ENCODE assay signal across 26 mouse cellular contexts in the genomic region with DNA sequence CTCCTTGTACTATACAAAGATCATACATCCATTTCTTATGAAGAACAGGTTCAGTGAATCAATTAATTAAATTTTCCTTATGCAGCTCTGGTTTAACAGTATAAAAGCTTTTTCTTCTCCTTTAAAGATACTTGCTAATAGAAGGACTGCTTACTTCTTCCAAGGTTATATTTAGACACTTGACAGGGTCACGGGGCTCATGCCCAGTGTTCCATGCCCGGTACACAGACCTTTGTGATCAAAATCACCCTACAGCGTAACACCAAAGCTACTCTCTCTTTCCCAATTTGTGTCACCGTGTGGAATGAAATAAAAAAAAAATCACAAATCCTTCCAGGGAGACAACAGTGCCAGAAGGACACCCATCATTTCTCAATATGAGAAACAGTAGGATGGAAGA. TPM values are rescaled to one million over a fixed set of nuclear protein-coding genes. Genes with fewer than 3 reads are reported as not detected.
"Had no signal": no experiment of that assay in that cellular context is flagged by ENCODE, and none has a peak within 500 bp of the region (broad histone marks: within the 10 kb centered on the region; RNA-seq: fewer than 3 reads in every experiment).

No protein-coding gene starts in this region.

- H3K27me3 ChIP-seq: hindbrain, embryonic 12.5 days; intestine, embryonic 15.5 days; limb, embryonic 12.5 days; liver, embryonic 13.5 days; liver, embryonic 15.5 days had no signal

- ATAC-seq: forebrain, embryonic 16.5 days; hindbrain, embryonic 16.5 days; inflammation-experienced regulatory T-cells, adult 6 months; intestine, embryonic 15.5 days; intestine, postnatal 0 days; liver, postnatal 0 days had no signal

- H3K27ac ChIP-seq: gastrocnemius, adult 2 months; hindbrain, embryonic 10.5 days; hindbrain, embryonic 12.5 days; hindbrain, embryonic 14.5 days; intestine, embryonic 15.5 days; layer of hippocampus, adult 2 months; left cerebral cortex, adult 2 months; limb, embryonic 10.5 days; limb, embryonic 12.5 days; liver, embryonic 13.5 days; liver, embryonic 15.5 days had no signal

- H3K4me2 ChIP-seq: hindbrain, embryonic 12.5 days; hindbrain, embryonic 14.5 days; intestine, embryonic 15.5 days; limb, embryonic 12.5 days; liver, embryonic 11.5 days; liver, embryonic 13.5 days; liver, embryonic 15.5 days had no signal

- DNase-seq: gastrocnemius, adult 2 months; gastrocnemius, postnatal 10 days; gastrocnemius, postnatal 25 days; heart, postnatal 4 days; kidney, adult 18-20 months; kidney, adult 8-10 months; kidney, postnatal 10 days; kidney, postnatal 25 days; kidney, postnatal 4 days; liver, embryonic 13.5 days; liver, postnatal 0 days had no signal

- H3K9ac ChIP-seq: hindbrain, embryonic 12.5 days; hindbrain, embryonic 14.5 days; intestine, embryonic 15.5 days; limb, embryonic 12.5 days; liver, embryonic 13.5 days; liver, embryonic 15.5 days; liver, postnatal 0 days had no signal

- H3K36me3 ChIP-seq: hindbrain, embryonic 10.5 days; hindbrain, embryonic 12.5 days; intestine, embryonic 15.5 days; limb, embryonic 10.5 days; limb, embryonic 12.5 days; liver, embryonic 13.5 days; liver, embryonic 15.5 days had no signal

- H3K4me1 ChIP-seq: hindbrain, embryonic 12.5 days; intestine, embryonic 15.5 days; limb, embryonic 10.5 days; limb, embryonic 12.5 days; liver, embryonic 13.5 days; liver, embryonic 15.5 days had no signal

- H3K9me3 ChIP-seq: hindbrain, embryonic 10.5 days; hindbrain, embryonic 12.5 days; intestine, embryonic 15.5 days; limb, embryonic 10.5 days; limb, embryonic 12.5 days; liver, embryonic 13.5 days; liver, embryonic 15.5 days had no signal

- H3K4me3 ChIP-seq: gastrocnemius, adult 2 months; hindbrain, embryonic 10.5 days; hindbrain, embryonic 12.5 days; intestine, embryonic 15.5 days; layer of hippocampus, adult 2 months; left cerebral cortex, adult 2 months; limb, embryonic 10.5 days; limb, embryonic 12.5 days; liver, embryonic 13.5 days; liver, embryonic 15.5 days had no signal

RNA-seq across cellular contexts. Expression of gene Pcdh15, which starts 48.8 kb away (rescaled TPM):
- total RNA-seq: granulocyte monocyte progenitor cell, adult 5-6 weeks had no signal
